27 mouse cellular contexts compared by ENCODE assay signal in the genomic region with DNA sequence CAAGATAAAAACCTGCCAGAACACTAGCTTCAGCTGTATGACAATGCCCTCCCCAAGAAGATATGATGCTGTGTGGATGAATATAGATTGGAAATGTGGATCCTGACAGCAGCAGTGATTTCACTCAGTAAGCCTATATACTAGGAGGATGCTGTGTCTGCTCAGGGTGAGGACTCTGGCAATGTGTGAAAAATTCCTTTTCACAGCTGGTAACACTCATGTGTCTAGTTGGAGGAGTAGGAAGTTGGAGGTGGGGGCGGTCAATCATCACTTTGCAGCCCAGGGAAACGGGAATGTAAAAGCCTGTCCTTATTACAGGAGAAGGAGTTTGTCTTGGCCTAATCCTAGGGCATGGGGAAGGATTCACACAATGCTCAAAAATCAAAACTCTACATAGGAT.
DNase-seq lines count a peak whose midpoint lies in the region; ATAC-seq and TF ChIP-seq lines count a peak whose summit lies in the region.
"Had no signal": no experiment of that assay in that cellular context is flagged by ENCODE, and none has a peak within 500 bp of the region (broad histone marks: within the 10 kb centered on the region; RNA-seq: fewer than 3 reads in every experiment).

No protein-coding gene starts in this region.

- TF ChIP-seq POLR2A in cerebellum, adult 2 months (IDR thresholded peaks at IDR 0.05; ENCODE audit: borderline replicate concordance, insufficient read depth, low read length), result no peak

- H3K4me3 ChIP-seq in cerebellum, adult 2 months (replicated peaks; ENCODE audit: insufficient read depth, low read depth, low read length), result no peak overlapping the region
- no peak overlapping the region for H3K4me3 ChIP-seq in heart, embryonic 11.5 days (ENCODE audit: low read depth, low read length)
- no peak overlapping the region for H3K4me3 ChIP-seq in kidney, postnatal 0 days (replicated peaks; ENCODE audit: low read depth, low read length)
- H3K4me3 ChIP-seq: forebrain, embryonic 15.5 days; heart, adult 2 months; heart, embryonic 15.5 days; limb, embryonic 10.5 days; liver, embryonic 15.5 days; midbrain, embryonic 10.5 days had no signal

- H3K27me3 ChIP-seq in cerebellum, adult 2 months (ENCODE audit: control insufficient read depth, insufficient read depth, low read length), result no peaks in the 10 kb centered on the region
- H3K27me3 ChIP-seq in heart, embryonic 11.5 days (ENCODE audit: control insufficient read depth, insufficient read depth, low read length), result no peaks in the 10 kb centered on the region
- H3K27me3 ChIP-seq in kidney, postnatal 0 days (ENCODE audit: insufficient read depth, low read length), result no peaks in the 10 kb centered on the region
- H3K27me3 ChIP-seq: forebrain, embryonic 15.5 days; heart, embryonic 15.5 days; liver, embryonic 15.5 days had no signal

- peak; percentile 52; the same call in 1 of the 2 replicates for ATAC-seq in heart, embryonic 11.5 days (replicated peaks; ENCODE audit: insufficient number of reproducible peaks, low FRiP score, low TSS enrichment)
- no peak for ATAC-seq in kidney, postnatal 0 days (replicated peaks; ENCODE audit: low FRiP score, low read depth)
- ATAC-seq: activated CD4-positive, CD25-positive, alpha-beta regulatory T cell, adult 4 months; forebrain, embryonic 15.5 days; hindbrain, embryonic 16.5 days; intestine, postnatal 0 days; lung, postnatal 0 days; midbrain, embryonic 16.5 days had no signal

- H3K9ac ChIP-seq in heart, embryonic 11.5 days (ENCODE audit: low read depth, low read length), result no peak overlapping the region
- H3K9ac ChIP-seq in kidney, postnatal 0 days (ENCODE audit: low read depth, low read length), result no peak overlapping the region
- H3K9ac ChIP-seq: forebrain, embryonic 15.5 days; heart, embryonic 15.5 days; liver, embryonic 15.5 days had no signal

- intact Hi-C loops in heart, postnatal 14 days (cut with DNase I), result no loop called here

- no peak for TF ChIP-seq CTCF in cerebellum, adult 2 months (IDR thresholded peaks at IDR 0.05; ENCODE audit: borderline replicate concordance, insufficient read depth, low read depth, low read length)
- no peak for TF ChIP-seq CTCF in kidney, postnatal 0 days (IDR thresholded peaks at IDR 0.05; ENCODE audit: low read depth)

- H3K36me3 ChIP-seq in heart, embryonic 11.5 days (ENCODE audit: control insufficient read depth, insufficient read depth, low read length), result no peaks in the 10 kb centered on the region
- H3K36me3 ChIP-seq in kidney, postnatal 0 days (ENCODE audit: insufficient read depth, low read length), result no peaks in the 10 kb centered on the region
- H3K36me3 ChIP-seq: forebrain, embryonic 15.5 days; heart, embryonic 15.5 days; limb, embryonic 10.5 days; liver, embryonic 15.5 days; midbrain, embryonic 10.5 days had no signal

- H3K9me3 ChIP-seq in heart, embryonic 11.5 days (replicated peaks; ENCODE audit: control insufficient read depth, low read length), result no peaks in the 10 kb centered on the region
- no peaks in the 10 kb centered on the region for H3K9me3 ChIP-seq in kidney, postnatal 0 days (replicated peaks; ENCODE audit: low read length)
- H3K9me3 ChIP-seq: forebrain, embryonic 15.5 days; heart, embryonic 15.5 days; limb, embryonic 10.5 days; liver, embryonic 15.5 days; midbrain, embryonic 10.5 days had no signal

- H3K27ac ChIP-seq in cerebellum, adult 2 months (ENCODE audit: insufficient read depth, low read length), result peak overlapping the region; percentile 75; the same call in 1 of the 2 replicates
- H3K27ac ChIP-seq in heart, embryonic 11.5 days (ENCODE audit: low read depth, low read length), result no peak overlapping the region
- no peak overlapping the region for H3K27ac ChIP-seq in kidney, postnatal 0 days
- H3K27ac ChIP-seq: forebrain, embryonic 15.5 days; heart, adult 2 months; heart, embryonic 15.5 days; limb, embryonic 10.5 days; liver, embryonic 15.5 days; macrophage; midbrain, embryonic 10.5 days had no signal

- no peaks in the 10 kb centered on the region for H3K4me1 ChIP-seq in cerebellum, adult 2 months (ENCODE audit: control insufficient read depth, insufficient read depth, low read length)
- H3K4me1 ChIP-seq in heart, embryonic 11.5 days (ENCODE audit: control insufficient read depth, insufficient read depth, low read length), result no peaks in the 10 kb centered on the region
- no peaks in the 10 kb centered on the region for H3K4me1 ChIP-seq in kidney, postnatal 0 days (replicated peaks; ENCODE audit: insufficient read depth, low read length)
- H3K4me1 ChIP-seq: forebrain, embryonic 15.5 days; heart, embryonic 15.5 days; limb, embryonic 10.5 days; liver, embryonic 15.5 days; midbrain, embryonic 10.5 days had no signal

- H3K4me2 ChIP-seq in heart, embryonic 11.5 days, result no peak overlapping the region
- H3K4me2 ChIP-seq in kidney, postnatal 0 days (ENCODE audit: low read length), result no peak overlapping the region
- H3K4me2 ChIP-seq: forebrain, embryonic 15.5 days; heart, embryonic 15.5 days; liver, embryonic 15.5 days had no signal

- 66% methylated on average over 2 of the region's 2 CpGs for WGBS in cerebellum, adult 2 months
- WGBS in heart, embryonic 11.5 days (ENCODE audit: insufficient replicate concordance), result 32% methylated on average over 2 of the region's 2 CpGs
- WGBS in kidney, postnatal 0 days, result 38% methylated on average over 2 of the region's 2 CpGs

- no peak for DNase-seq in cerebellum, adult 2 months
- DNase-seq in cerebellum, adult 8-10 months, result no peak
- DNase-seq in heart, postnatal 14 days, result no peak
- peak; percentile 14 for DNase-seq in kidney, postnatal 0 days (ENCODE audit: low spot score)
- DNase-seq in kidney, adult 9 months, result no peak
- DNase-seq in brain, adult 2 months (ENCODE audit: low read depth, low spot score), result peak; percentile 34
- no peak for DNase-seq in urinary bladder, postnatal 4 days (ENCODE audit: low spot score in 2 of 2)
- DNase-seq: adrenal gland, postnatal 10 days; cerebellum, adult 9-11 months; gastrocnemius, postnatal 14 days; heart, adult 2 months; layer of hippocampus, adult 9-11 months; liver; thymus, adult 2 months; thymus, postnatal 4 days had no signal

Comparison
In these comparisons a context has a peak if more than half of its experiments do, and no peak if none do; other contexts are left out.
1. DNase-seq: peak in kidney, postnatal 0 days (single experiment) and brain, adult 2 months (single experiment); none in cerebellum, adult 2 months (0 of 2), cerebellum, adult 8-10 months (single experiment), heart, postnatal 14 days (0 of 2), kidney, adult 9 months (single experiment) and urinary bladder, postnatal 4 days (0 of 2).